Mouse (Mus musculus) megakaryocyte, embryonic 14.5 days (primary cell): ENCODE measurements around the gene Rin3. TPM values are rescaled to one million over a fixed set of nuclear protein-coding genes. Genes with fewer than 3 reads are reported as not detected.

ENCODE experiments used
- H3K27me3 ChIP-seq: replicated peaks from 2 replicates; pipeline ENCODE3; 2012; ENCODE audit warnings: inconsistent platforms
- H3K36me3 ChIP-seq: replicated peaks from 2 replicates; pipeline ENCODE3; 2012; ENCODE audit warnings: low read length, inconsistent platforms, mixed read lengths
- H3K4me1 ChIP-seq: 2 replicates; pipeline ENCODE4 v1.6.1; 2012; ENCODE audit warnings: inconsistent platforms
- H3K4me3 ChIP-seq: replicated peaks from 2 replicates; pipeline ENCODE3; 2012; ENCODE audit warnings: moderate library complexity, mild to moderate bottlenecking, inconsistent platforms
- H3K9me3 ChIP-seq: 2 replicates; pipeline ENCODE4 v1.6.1; 2012; ENCODE audit warnings: inconsistent platforms
- FLI1 ChIP-seq: IDR thresholded peaks from 2 replicates; pipeline ENCODE4 v1.6.1; 2012; ENCODE audit warnings: low read length, inconsistent platforms, mixed read lengths
- GATA1 ChIP-seq: IDR thresholded peaks from 3 replicates; pipeline ENCODE4 v1.6.1; 2012; ENCODE audit warnings: mixed read lengths, low read length, inconsistent platforms, borderline replicate concordance
- polyA plus RNA-seq: library from polyadenylated mRNA; stranded (reverse); fragments of >175 nt; gene quantifications from 2 replicates; pipeline ENCODE4 v1.2.3, GENCODE M21; 2012; ENCODE audit warnings: low replicate concordance; ENCODE audit not compliant: insufficient read depth

Gene Rin3
- polyA plus RNA-seq, 1 experiment, result 117 TPM

DNA sequence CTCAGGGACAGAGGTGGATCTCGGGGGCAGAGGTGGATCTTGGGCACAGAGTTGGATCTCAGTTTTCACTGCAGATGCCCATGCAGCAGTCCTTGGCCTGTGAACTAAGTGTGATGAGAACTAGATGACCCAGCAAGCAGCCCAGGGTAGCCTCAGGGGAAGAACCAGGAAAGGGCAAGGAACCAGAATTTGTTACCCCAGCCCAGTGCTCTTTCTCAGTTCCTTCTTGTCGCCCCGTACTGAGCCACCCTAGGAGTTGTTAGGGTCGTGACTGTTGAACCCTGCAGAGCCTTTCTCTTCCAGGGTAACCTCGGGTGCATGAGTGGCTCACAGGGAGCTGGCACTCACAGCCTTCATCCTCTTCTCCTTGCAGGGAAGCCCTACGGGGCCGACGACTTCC is 99.3 kb downstream of the Rin3 start:
- Histone ChIP-seq H3K9me3 (no peaks in the 10 kb centered on the region), H3K4me3 (no peak overlapping the region), H3K36me3 (peaks cover 95% of the 10 kb centered on the region)

DNA sequence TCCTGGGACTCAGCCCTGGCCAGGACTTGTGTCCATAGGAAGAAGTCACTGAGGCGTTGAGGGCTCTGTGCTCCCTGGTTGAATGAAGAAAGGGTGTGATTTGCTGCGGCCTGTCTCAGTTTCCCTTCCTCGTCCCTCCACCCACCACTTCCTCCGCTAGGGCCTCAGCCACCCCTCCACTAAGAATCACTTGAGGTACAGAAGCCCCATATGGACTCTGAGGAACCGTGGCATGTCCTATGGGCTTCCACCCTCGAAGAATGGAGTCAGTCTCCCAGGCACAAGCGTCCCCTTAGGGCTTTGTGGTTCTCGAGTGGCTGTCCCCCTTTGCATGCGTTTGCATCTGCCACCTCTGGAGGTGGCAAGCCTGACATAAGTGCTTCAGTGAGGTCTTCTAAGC is 100.4 kb downstream of the Rin3 start:
- Histone ChIP-seq H3K36me3 (peaks cover 98% of the 10 kb centered on the region), H3K4me1 (peaks cover 37% of the 10 kb centered on the region), H3K27me3 (no peaks in the 10 kb centered on the region), H3K9me3 (no peaks in the 10 kb centered on the region), H3K4me3 (no peak overlapping the region)
- TF ChIP-seq GATA1 (no peak), FLI1 (no peak)

More for the DNA sequence above, 99.3 kb downstream of the Rin3 start:
- H3K4me1 ChIP-seq, result peaks cover 40% of the 10 kb centered on the region
- no peaks in the 10 kb centered on the region for H3K27me3 ChIP-seq
- TF ChIP-seq FLI1 (no peak), GATA1 (no peak)

DNA sequence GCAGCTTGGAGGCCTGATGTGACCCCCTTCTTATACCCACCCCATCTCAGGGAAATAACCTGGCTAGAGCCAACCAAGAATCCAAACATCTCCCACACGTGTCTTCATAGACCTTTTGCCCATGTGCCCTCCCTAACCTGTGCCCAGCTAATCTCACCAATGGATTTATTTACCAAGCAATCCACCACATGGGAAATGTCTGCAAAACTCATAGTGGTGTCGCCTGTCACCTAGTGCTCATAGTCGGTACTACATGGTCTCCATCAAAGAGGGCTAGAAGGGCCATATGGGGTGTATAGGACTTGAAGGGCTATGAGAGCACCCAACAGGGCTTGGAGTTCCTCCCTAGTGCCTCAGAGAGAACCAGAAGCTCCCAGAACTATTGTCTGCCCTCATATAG is 102.0 kb downstream of the Rin3 start:
- TF ChIP-seq FLI1 (no peak), GATA1 (no peak)
- no peak overlapping the region for H3K4me3 ChIP-seq
- peaks cover 30% of the 10 kb centered on the region for H3K4me1 ChIP-seq
- H3K36me3 ChIP-seq, result peaks cover 98% of the 10 kb centered on the region
- H3K27me3 ChIP-seq, result no peaks in the 10 kb centered on the region
- no peaks in the 10 kb centered on the region for H3K9me3 ChIP-seq

DNA sequence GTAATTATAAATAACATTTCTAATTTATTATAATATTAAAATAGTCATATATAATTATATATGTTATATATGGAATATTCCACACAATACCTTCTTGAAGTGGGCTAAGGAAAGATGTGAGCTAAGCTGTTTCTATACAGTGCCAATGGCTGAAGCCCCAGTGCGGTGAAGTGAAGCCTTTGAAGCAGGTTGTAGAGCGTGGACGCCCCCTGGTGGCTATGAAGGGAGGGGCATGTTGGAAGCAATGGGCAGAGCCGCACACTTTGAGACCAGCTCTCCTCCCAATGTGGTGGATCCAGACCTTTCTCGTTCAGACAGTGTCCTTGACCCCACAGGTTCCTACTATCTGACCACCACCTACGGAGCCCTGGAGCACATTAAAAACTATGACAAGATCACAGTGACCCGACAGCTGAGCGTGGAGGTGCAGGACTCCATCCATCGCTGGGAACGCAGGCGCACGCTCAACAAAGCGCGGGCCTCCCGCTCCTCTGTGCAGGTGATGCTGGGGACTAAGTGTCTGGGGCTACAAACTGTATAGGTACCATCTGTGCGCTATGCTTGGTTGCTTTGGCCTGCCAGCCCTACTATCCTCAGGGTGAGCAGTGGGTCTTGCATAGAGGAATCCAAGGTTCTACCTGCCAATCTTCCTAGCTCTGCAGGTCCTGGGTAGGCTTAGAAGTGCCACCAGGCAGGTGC is 104.5 kb downstream of the Rin3 start:
- Histone ChIP-seq H3K4me1 (peaks cover 22% of the 10 kb centered on the region), H3K9me3 (no peaks in the 10 kb centered on the region), H3K36me3 (peaks cover 98% of the 10 kb centered on the region), H3K4me3 (no peak overlapping the region), H3K27me3 (no peaks in the 10 kb centered on the region)
- TF ChIP-seq FLI1 (no peak), GATA1 (no peak)

DNA sequence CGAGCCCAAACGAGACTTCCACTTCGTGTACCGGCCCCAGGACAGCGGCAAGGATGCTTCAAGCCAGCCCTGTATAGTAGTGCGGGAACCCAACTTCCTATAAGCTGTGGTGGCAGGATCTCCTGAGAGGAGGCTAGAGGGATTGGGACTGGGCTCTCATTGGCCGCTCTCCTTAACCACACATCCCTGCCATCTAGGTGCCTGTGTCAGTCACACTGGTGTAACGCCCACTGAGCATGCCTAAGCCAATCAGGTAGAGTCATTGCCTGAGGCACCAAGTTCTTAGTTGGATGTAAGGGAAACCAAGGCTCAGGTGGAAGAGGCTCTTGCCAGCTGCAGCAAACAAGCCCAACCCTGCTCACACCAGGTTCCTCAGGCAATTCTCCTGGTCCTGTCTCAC is 107.2 kb downstream of the Rin3 start:
- peaks cover 36% of the 10 kb centered on the region for H3K4me1 ChIP-seq
- peaks cover 95% of the 10 kb centered on the region for H3K36me3 ChIP-seq
- H3K27me3 ChIP-seq, result no peaks in the 10 kb centered on the region
- no peak overlapping the region for H3K4me3 ChIP-seq
- no peak for TF ChIP-seq FLI1
- TF ChIP-seq GATA1, result no peak
- H3K9me3 ChIP-seq, result no peaks in the 10 kb centered on the region

DNA sequence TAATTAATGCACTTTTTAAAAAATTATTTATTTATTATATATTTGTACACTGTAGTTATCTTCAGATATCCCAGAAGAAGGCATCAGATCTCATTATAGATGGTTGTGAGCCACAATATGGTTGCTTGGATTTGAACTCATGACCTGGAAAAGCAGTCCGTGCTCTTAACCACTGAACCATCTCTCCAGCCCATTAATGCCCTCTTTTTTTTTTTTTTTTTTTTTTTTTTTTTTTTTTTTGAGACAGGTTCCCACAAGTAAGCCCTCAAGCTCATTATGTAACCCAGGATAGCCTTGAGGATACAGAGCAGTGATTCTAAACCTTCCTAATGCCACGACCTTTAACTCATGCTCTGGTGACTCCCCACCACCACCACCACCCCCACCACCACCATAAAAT is 108.3 kb downstream of the Rin3 start:
- peaks cover 95% of the 10 kb centered on the region for H3K36me3 ChIP-seq
- H3K9me3 ChIP-seq, result no peaks in the 10 kb centered on the region
- no peak overlapping the region for H3K4me3 ChIP-seq
- TF ChIP-seq GATA1 (no peak), FLI1 (no peak)
- H3K27me3 ChIP-seq, result no peaks in the 10 kb centered on the region
- H3K4me1 ChIP-seq, result peaks cover 46% of the 10 kb centered on the region

DNA sequence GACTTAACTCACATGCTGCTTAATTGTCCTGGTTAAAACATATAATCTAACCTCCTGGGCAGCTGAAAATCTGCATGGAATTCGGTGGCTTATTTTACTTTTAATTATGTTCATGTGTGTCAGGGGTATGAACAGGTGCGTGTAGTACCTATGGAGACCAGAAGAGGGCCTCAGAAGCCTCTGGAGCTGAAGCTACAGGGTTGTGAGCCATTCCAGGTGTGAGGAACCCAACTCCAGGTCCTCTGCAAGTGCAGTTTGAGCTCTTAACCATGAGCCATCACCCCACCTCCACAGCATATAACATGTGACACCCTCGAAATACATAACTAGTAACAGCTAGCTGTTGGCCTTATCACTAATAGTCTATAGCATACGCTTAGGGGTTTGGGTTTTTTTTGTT is 109.1 kb downstream of the Rin3 start:
- peaks cover 50% of the 10 kb centered on the region for H3K4me1 ChIP-seq
- no peak overlapping the region for H3K4me3 ChIP-seq
- peaks cover 96% of the 10 kb centered on the region for H3K36me3 ChIP-seq
- H3K9me3 ChIP-seq, result no peaks in the 10 kb centered on the region
- TF ChIP-seq FLI1 (no peak), GATA1 (no peak)
- no peaks in the 10 kb centered on the region for H3K27me3 ChIP-seq

DNA sequence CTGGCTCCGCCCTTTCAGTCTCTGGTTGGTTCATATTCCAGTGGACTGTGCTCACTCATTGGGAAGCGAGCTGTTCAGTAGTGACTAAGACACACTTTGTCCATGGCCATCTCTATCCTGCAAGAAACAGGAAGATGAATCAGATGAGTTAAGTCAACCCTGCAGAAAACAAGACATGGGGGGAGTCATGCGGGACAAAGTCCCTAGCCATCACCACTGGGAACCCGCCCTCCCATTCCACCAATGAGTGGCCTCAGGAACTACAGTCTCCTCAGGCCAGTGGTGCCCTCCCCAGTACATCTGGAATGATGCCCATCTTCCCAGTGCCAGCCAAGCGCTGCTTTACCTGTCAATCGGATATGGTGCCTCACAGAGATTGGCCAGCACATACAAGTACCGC is 111.6 kb downstream of the Rin3 start:
- peaks cover 62% of the 10 kb centered on the region for H3K4me1 ChIP-seq
- no peak overlapping the region for H3K4me3 ChIP-seq
- no peaks in the 10 kb centered on the region for H3K27me3 ChIP-seq
- H3K36me3 ChIP-seq, result peaks cover 97% of the 10 kb centered on the region
- no peaks in the 10 kb centered on the region for H3K9me3 ChIP-seq
- TF ChIP-seq GATA1, result no peak

DNA sequence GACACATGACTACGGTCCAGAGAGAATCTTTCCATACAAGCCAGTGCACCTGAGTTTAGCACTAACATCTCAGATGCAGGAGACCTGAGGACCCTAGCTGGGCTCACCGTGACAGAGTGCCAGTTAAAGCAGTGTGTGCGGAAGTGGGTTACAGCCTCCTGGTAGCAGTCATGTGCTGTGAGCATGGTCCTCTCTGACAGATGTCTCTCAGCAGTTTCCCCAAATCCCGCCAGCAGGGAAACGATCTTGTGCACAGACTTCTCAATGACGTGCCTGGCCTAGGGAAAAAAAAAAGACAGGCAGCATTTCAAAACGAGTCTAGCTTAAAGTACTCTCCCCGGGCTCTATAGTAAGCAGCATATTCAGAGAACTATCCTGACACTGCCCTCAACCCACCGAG is 112.7 kb downstream of the Rin3 start:
- peaks cover 2% of the 10 kb centered on the region for H3K27me3 ChIP-seq
- no peaks in the 10 kb centered on the region for H3K9me3 ChIP-seq
- H3K4me3 ChIP-seq, result no peak overlapping the region
- TF ChIP-seq FLI1, result no peak
- TF ChIP-seq GATA1, result no peak
- peaks cover 94% of the 10 kb centered on the region for H3K36me3 ChIP-seq
- H3K4me1 ChIP-seq, result peaks cover 56% of the 10 kb centered on the region

DNA sequence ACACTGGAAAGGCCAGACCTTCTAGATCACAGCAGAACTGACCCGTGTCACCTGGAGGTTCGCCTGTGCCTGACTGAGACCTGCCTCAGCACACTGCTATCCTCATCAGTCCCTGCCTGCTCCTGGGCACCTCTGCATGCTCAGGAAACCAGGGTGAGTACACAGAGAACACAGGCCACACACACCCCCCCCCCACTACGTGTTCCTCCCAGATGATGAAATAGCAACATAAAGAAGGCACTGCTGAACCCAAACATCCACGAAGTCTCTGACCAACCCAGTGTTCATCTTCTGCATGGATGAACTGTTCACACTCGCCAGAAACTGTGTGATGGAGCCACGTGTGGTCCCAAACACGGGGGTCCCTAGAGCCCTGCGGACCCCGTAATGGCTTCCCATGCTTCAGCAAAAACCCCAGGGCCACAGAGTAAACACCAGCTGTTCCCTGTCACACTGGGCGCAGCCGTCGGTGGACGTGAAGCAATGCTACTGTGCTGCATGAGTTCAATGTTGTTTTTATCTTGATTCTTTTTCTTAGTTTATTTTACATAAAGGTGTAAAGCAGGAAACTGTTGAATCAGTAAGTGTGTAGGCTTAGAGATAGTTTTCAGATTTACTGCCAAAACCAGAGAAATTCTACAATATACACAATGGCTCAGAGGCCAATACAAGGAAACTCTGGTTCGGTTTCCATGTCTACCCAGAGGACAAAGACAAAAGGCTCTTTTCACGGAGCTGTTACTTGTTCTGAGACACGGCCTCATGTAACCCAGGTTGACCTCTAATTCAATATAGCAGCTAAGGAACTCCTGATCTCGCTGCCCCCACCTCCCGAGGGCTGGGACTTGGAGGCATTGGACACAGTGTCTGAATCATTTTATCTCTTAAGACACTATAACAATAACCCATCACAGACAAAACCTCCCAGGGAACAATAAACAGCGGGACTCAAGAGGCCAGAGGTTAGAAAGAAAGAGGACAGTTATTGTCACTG is 113.4 kb downstream of the Rin3 start:
- H3K4me3 ChIP-seq, result no peak overlapping the region
- H3K36me3 ChIP-seq, result peaks cover 94% of the 10 kb centered on the region
- peaks cover 56% of the 10 kb centered on the region for H3K4me1 ChIP-seq
- H3K9me3 ChIP-seq, result no peaks in the 10 kb centered on the region; the same call in 1 of the 2 replicates
- H3K27me3 ChIP-seq, result peaks cover 4% of the 10 kb centered on the region
- TF ChIP-seq GATA1 (no peak), FLI1 (no peak)
